Comparison of ENCODE assay signal across 14 mouse cellular contexts in the genomic region with DNA sequence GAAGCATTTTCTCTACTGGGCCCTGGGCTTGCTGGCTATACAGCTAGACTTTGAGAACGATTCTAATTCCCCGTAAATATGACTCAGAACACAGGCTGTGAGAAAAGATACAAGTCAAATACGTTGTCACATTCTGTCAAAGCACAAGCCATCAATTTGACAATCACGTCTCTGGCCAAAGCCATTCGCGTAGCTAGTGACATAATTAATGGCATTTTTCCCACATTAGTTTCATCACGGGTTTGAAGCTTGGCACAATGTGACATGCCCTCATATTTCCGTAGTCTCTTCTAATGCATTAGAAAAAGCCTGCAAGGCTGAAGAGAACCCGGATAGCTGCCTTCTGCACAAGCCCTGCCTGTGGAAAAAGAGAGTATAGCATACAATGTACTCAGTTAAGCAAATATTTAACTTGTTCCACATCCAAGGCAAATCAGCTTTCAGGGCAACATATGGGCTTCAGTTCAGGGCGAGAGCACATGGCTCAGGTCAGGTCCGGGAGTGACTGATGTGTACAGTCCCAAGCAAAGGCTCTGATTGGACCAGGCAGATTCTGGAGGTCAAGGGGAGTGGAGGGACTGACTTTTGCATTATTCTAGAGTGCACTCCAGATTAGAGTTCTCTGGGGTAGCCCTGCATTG. TPM values are rescaled to one million over a fixed set of nuclear protein-coding genes. Genes with fewer than 3 reads are reported as not detected.
A peak's percentile ranks its signal among the peaks of the same experiment; 100 is the strongest.
DNase-seq lines count a peak whose midpoint lies in the region; ATAC-seq and TF ChIP-seq lines count a peak whose summit lies in the region.
"Had no signal": no experiment of that assay in that cellular context is flagged by ENCODE, and none has a peak within 500 bp of the region (broad histone marks: within the 10 kb centered on the region; RNA-seq: fewer than 3 reads in every experiment).

No protein-coding gene starts in this region.

- peak; percentile 65; the same call in 1 of the 2 replicates for ATAC-seq in kidney, embryonic 14.5 days (ENCODE audit: low FRiP score, low TSS enrichment)
- peak; percentile 31; the same call in 1 of the 2 replicates for ATAC-seq in intestine, postnatal 0 days
- ATAC-seq in midbrain, embryonic 11.5 days (ENCODE audit: low FRiP score), result no peak
- ATAC-seq: forebrain, embryonic 16.5 days; midbrain, embryonic 15.5 days had no signal

- no peak for TF ChIP-seq CTCF in intestine, postnatal 0 days (IDR thresholded peaks at IDR 0.05; ENCODE audit: low read depth)

- no peak overlapping the region for H3K4me3 ChIP-seq in kidney, embryonic 14.5 days (ENCODE audit: low read length)
- H3K4me3 ChIP-seq in intestine, postnatal 0 days (ENCODE audit: low read depth, low read length), result no peak overlapping the region
- H3K4me3 ChIP-seq in midbrain, embryonic 11.5 days (ENCODE audit: low read depth, low read length), result no peak overlapping the region
- H3K4me3 ChIP-seq: heart, embryonic 13.5 days; midbrain, embryonic 15.5 days had no signal

- no peaks in the 10 kb centered on the region for H3K36me3 ChIP-seq in kidney, embryonic 14.5 days (ENCODE audit: control insufficient read depth, insufficient read depth, low read length)
- H3K36me3 ChIP-seq in intestine, postnatal 0 days (ENCODE audit: control insufficient read depth, insufficient read depth), result no peaks in the 10 kb centered on the region
- H3K36me3 ChIP-seq in midbrain, embryonic 11.5 days (ENCODE audit: control insufficient read depth, insufficient read depth, low read length), result no peaks in the 10 kb centered on the region
- H3K36me3 ChIP-seq: G1E; heart, embryonic 13.5 days; midbrain, embryonic 15.5 days had no signal

- peaks cover 11% of the 10 kb centered on the region for H3K27me3 ChIP-seq in kidney, embryonic 14.5 days (ENCODE audit: control insufficient read depth, insufficient read depth, low read length)
- H3K27me3 ChIP-seq in intestine, postnatal 0 days (replicated peaks; ENCODE audit: control insufficient read depth, insufficient read depth, low read length), result peaks cover 1% of the 10 kb centered on the region; the same call in 1 of the 2 replicates
- peaks cover 81% of the 10 kb centered on the region for H3K27me3 ChIP-seq in midbrain, embryonic 11.5 days (ENCODE audit: control insufficient read depth, insufficient read depth, low read length)

- H3K4me2 ChIP-seq in kidney, embryonic 14.5 days (replicated peaks; ENCODE audit: low read depth, low read length), result no peak overlapping the region
- no peak overlapping the region for H3K4me2 ChIP-seq in intestine, postnatal 0 days (replicated peaks; ENCODE audit: low read depth)
- H3K4me2 ChIP-seq in midbrain, embryonic 11.5 days, result no peak overlapping the region
- H3K4me2 ChIP-seq: heart, embryonic 13.5 days; midbrain, embryonic 15.5 days had no signal

- WGBS in kidney, embryonic 14.5 days, result 46% methylated on average over 11 of the region's 11 CpGs
- 43% methylated on average over 11 of the region's 11 CpGs for WGBS in intestine, postnatal 0 days
- WGBS in midbrain, embryonic 11.5 days, result 76% methylated on average over 11 of the region's 11 CpGs

- no peaks in the 10 kb centered on the region for H3K4me1 ChIP-seq in kidney, embryonic 14.5 days (ENCODE audit: control insufficient read depth, insufficient read depth, low read length)
- H3K4me1 ChIP-seq in intestine, postnatal 0 days (replicated peaks; ENCODE audit: control insufficient read depth, insufficient read depth, low read length), result no peaks in the 10 kb centered on the region
- H3K4me1 ChIP-seq in midbrain, embryonic 11.5 days (ENCODE audit: control insufficient read depth, insufficient read depth, low read length), result peaks cover 5% of the 10 kb centered on the region

- no peak overlapping the region for H3K27ac ChIP-seq in kidney, embryonic 14.5 days (ENCODE audit: low read depth, low read length)
- no peak overlapping the region for H3K27ac ChIP-seq in intestine, postnatal 0 days (ENCODE audit: low read depth, low read length)
- H3K27ac ChIP-seq in midbrain, embryonic 11.5 days (ENCODE audit: low read depth, low read length), result no peak overlapping the region
- H3K27ac ChIP-seq: heart, embryonic 13.5 days; midbrain, embryonic 15.5 days had no signal

- no peaks in the 10 kb centered on the region for H3K9me3 ChIP-seq in kidney, embryonic 14.5 days (ENCODE audit: control insufficient read depth, low read length)
- no peaks in the 10 kb centered on the region for H3K9me3 ChIP-seq in intestine, postnatal 0 days (ENCODE audit: control insufficient read depth)
- no peaks in the 10 kb centered on the region for H3K9me3 ChIP-seq in midbrain, embryonic 11.5 days (ENCODE audit: control insufficient read depth, low read length)
- H3K9me3 ChIP-seq: G1E; heart, embryonic 13.5 days; midbrain, embryonic 15.5 days had no signal

- DNase-seq in kidney, adult 9 months, result no peak
- DNase-seq in adipocyte (ENCODE audit: low spot score), result peak; percentile 68
- DNase-seq in retina, embryonic 14.5 days (ENCODE audit: low spot score), result peak; percentile 45
- DNase-seq in midbrain, embryonic 11.5 days (ENCODE audit: low spot score, missing footprints), result no peak
- DNase-seq in urinary bladder, postnatal 14 days (ENCODE audit: low spot score), result no peak
- DNase-seq: cerebellum, postnatal 36 days; gastrocnemius, postnatal 14 days; right cerebral cortex, postnatal 4 days had no signal

- H3K9ac ChIP-seq in kidney, embryonic 14.5 days (ENCODE audit: low read depth, low read length), result no peak overlapping the region
- H3K9ac ChIP-seq in intestine, postnatal 0 days (ENCODE audit: low read depth, low read length), result no peak overlapping the region
- no peak overlapping the region for H3K9ac ChIP-seq in midbrain, embryonic 11.5 days (ENCODE audit: low read length)
- H3K9ac ChIP-seq: heart, embryonic 13.5 days; midbrain, embryonic 15.5 days had no signal

RNA-seq across cellular contexts. Expression of gene Tmem174, which starts 58.7 kb away (rescaled TPM):
- polyA plus RNA-seq in kidney, embryonic 14.5 days (2014; fragmentation: Nextera tagmentation; extraction: Ambion mirVana), result 4.4 and 9.3 TPM in 2 replicates
- 0.21 and 0.34 TPM in 2 replicates for polyA plus RNA-seq in intestine, postnatal 0 days (2015; fragmentation: Nextera tagmentation; extraction: Ambion mirVana)
- polyA plus RNA-seq in midbrain, embryonic 11.5 days (2014; fragmentation: Nextera tagmentation; extraction: Ambion mirVana), result not detected in 2 replicates
- polyA plus RNA-seq: forebrain, embryonic 16.5 days; G1E; heart, embryonic 13.5 days; midbrain, embryonic 15.5 days had no signal

Comparison
In these comparisons a context has a peak if more than half of its experiments do, and no peak if none do; other contexts are left out.
1. DNase-seq: peak in adipocyte (single experiment) and retina, embryonic 14.5 days (single experiment); none in kidney, adult 9 months (single experiment), midbrain, embryonic 11.5 days (single experiment) and urinary bladder, postnatal 14 days (single experiment).